ENCODE assay signal across 15 mouse cellular contexts in the genomic region with DNA sequence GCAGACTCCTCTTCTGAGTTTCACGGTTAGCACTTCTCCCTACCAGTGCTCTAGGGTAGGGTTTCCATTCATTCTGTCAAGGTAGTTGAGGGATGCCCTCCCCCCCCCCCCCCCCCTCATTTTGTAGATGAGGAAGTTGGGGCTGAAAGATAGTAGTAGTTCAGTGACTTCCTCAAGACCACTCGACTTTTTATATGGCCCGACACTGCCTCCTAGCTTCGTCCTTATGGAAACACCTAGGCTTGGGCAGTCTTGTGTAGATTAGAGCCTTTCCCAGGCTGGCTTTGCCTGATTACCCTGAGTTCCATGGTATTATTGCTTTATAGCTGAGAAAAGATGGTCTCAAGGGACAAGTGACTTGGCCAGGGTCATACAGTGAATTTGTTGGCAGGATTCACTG. TPM values are rescaled to one million over a fixed set of nuclear protein-coding genes. Genes with fewer than 3 reads are reported as not detected.
A peak's percentile ranks its signal among the peaks of the same experiment; 100 is the strongest.
DNase-seq lines count a peak whose midpoint lies in the region; ATAC-seq and TF ChIP-seq lines count a peak whose summit lies in the region.
"Had no signal": no experiment of that assay in that cellular context is flagged by ENCODE, and none has a peak within 500 bp of the region (broad histone marks: within the 10 kb centered on the region; RNA-seq: fewer than 3 reads in every experiment).

No protein-coding gene starts in this region.

- no peak for TF ChIP-seq POLR2A in brain, embryonic 14.5 days (IDR thresholded peaks at IDR 0.05; ENCODE audit: borderline replicate concordance, extremely low read depth, insufficient read depth, insufficient read length, poor library complexity, severe bottlenecking)

- no peaks in the 10 kb centered on the region for H3K9me3 ChIP-seq in limb, embryonic 12.5 days
- no peaks in the 10 kb centered on the region for H3K9me3 ChIP-seq in limb, embryonic 10.5 days (replicated peaks)
- H3K9me3 ChIP-seq in forebrain, embryonic 16.5 days (ENCODE audit: control insufficient read depth, low read length): no peaks in the 10 kb centered on the region
- H3K9me3 ChIP-seq: forebrain, embryonic 15.5 days had no signal

- ATAC-seq in limb, embryonic 12.5 days (ENCODE audit: insufficient number of reproducible peaks, insufficient read depth, low FRiP score, low TSS enrichment, low read depth): no peak
- no peak for ATAC-seq in forebrain, embryonic 16.5 days
- ATAC-seq: forebrain, embryonic 15.5 days; midbrain, embryonic 16.5 days had no signal

- no peak overlapping the region for H3K9ac ChIP-seq in limb, embryonic 12.5 days (replicated peaks)
- no peak overlapping the region for H3K9ac ChIP-seq in forebrain, embryonic 16.5 days (replicated peaks; ENCODE audit: low read depth, low read length)
- H3K9ac ChIP-seq: forebrain, embryonic 15.5 days had no signal

- 59% methylated on average over 4 of the region's 4 CpGs for WGBS in limb, embryonic 12.5 days
- 63% methylated on average over 4 of the region's 4 CpGs for WGBS in limb, embryonic 10.5 days
- 69% methylated on average over 4 of the region's 4 CpGs for WGBS in forebrain, embryonic 16.5 days

- peaks cover 83% of the 10 kb centered on the region for H3K4me1 ChIP-seq in limb, embryonic 12.5 days (replicated peaks)
- H3K4me1 ChIP-seq in limb, embryonic 10.5 days: peaks cover 88% of the 10 kb centered on the region
- H3K4me1 ChIP-seq in forebrain, embryonic 16.5 days (replicated peaks; ENCODE audit: control insufficient read depth, insufficient read depth, low read length): peaks cover 75% of the 10 kb centered on the region

- peak; percentile 9; the same call in 1 of the 2 replicates for TF ChIP-seq CTCF in brain, embryonic 14.5 days (IDR thresholded peaks at IDR 0.05; ENCODE audit: borderline replicate concordance, extremely low read depth, insufficient read depth, insufficient read length)

- no peak overlapping the region for H3K4me2 ChIP-seq in limb, embryonic 12.5 days
- no peak overlapping the region for H3K4me2 ChIP-seq in forebrain, embryonic 16.5 days (ENCODE audit: low read length)
- H3K4me2 ChIP-seq: forebrain, embryonic 15.5 days had no signal

- no peaks in the 10 kb centered on the region for H3K27me3 ChIP-seq in limb, embryonic 12.5 days
- no peaks in the 10 kb centered on the region for H3K27me3 ChIP-seq in limb, embryonic 10.5 days (ENCODE audit: low read depth, poor library complexity, severe bottlenecking)
- H3K27me3 ChIP-seq in forebrain, embryonic 16.5 days (replicated peaks; ENCODE audit: control insufficient read depth, insufficient read depth, low read length): no peaks in the 10 kb centered on the region
- H3K27me3 ChIP-seq: forebrain, embryonic 15.5 days had no signal

- H3K36me3 ChIP-seq in limb, embryonic 12.5 days: peaks cover 45% of the 10 kb centered on the region
- H3K36me3 ChIP-seq in limb, embryonic 10.5 days: peaks cover 85% of the 10 kb centered on the region
- no peaks in the 10 kb centered on the region for H3K36me3 ChIP-seq in forebrain, embryonic 16.5 days (ENCODE audit: control insufficient read depth, insufficient read depth)
- H3K36me3 ChIP-seq: forebrain, embryonic 15.5 days had no signal

- H3K27ac ChIP-seq in limb, embryonic 12.5 days: 0 out of 2 replicates have a peak overlapping the region, but pooled peaks have one; percentile 1
- no peak overlapping the region for H3K27ac ChIP-seq in limb, embryonic 10.5 days
- H3K27ac ChIP-seq in forebrain, embryonic 16.5 days (ENCODE audit: low read length): no peak overlapping the region
- H3K27ac ChIP-seq: forebrain, embryonic 15.5 days had no signal

- DNase-seq in limb, embryonic 10.5 days (ENCODE audit: low spot score): no peak
- peak; percentile 59 for DNase-seq in CD4-positive, CD25-positive, alpha-beta regulatory T cell, adult 2 months (ENCODE audit: low read depth, low spot score)
- DNase-seq in brain, embryonic 14.5 days (ENCODE audit: low read depth): no peak
- peak; percentile 55 for DNase-seq in naive thymus-derived CD4-positive, alpha-beta T cell, adult 2 months (ENCODE audit: low read depth)
- DNase-seq in spleen, postnatal 14 days (ENCODE audit: low spot score in 2 of 2): no peak
- DNase-seq: cerebellum, adult 11-12 months; gastrocnemius, postnatal 36 days; heart, postnatal 4 days; kidney, postnatal 25 days; lung, adult 2 months; right cerebral cortex, postnatal 4 days had no signal

- no peak overlapping the region for H3K4me3 ChIP-seq in limb, embryonic 12.5 days (replicated peaks)
- no peak overlapping the region for H3K4me3 ChIP-seq in limb, embryonic 10.5 days
- no peak overlapping the region for H3K4me3 ChIP-seq in forebrain, embryonic 16.5 days (replicated peaks; ENCODE audit: low read length)
- H3K4me3 ChIP-seq: forebrain, embryonic 15.5 days had no signal

RNA-seq across cellular contexts. Expression of gene Ssbp3, which starts 41.0 kb away (rescaled TPM):
- 278 and 295 TPM in 2 replicates for polyA plus RNA-seq in limb, embryonic 12.5 days (2016; fragmentation: Nextera tagmentation; extraction: Ambion mirVana)
- polyA plus RNA-seq in limb, embryonic 10.5 days (2016; fragmentation: Nextera tagmentation; extraction: Ambion mirVana): 225 and 250 TPM in 2 replicates
- 255 and 257 TPM in 2 replicates for polyA plus RNA-seq in brain, embryonic 14.5 days (2012; rRNA removed)
- 163 and 167 TPM in 2 replicates for polyA plus RNA-seq in forebrain, embryonic 16.5 days (2015; fragmentation: Nextera tagmentation; extraction: Ambion mirVana)

Comparison
In these comparisons a context has a peak if more than half of its experiments do, and no peak if none do; other contexts are left out.
1. DNase-seq: peak in CD4-positive, CD25-positive, alpha-beta regulatory T cell, adult 2 months (single experiment) and naive thymus-derived CD4-positive, alpha-beta T cell, adult 2 months (single experiment); none in limb, embryonic 10.5 days (single experiment), brain, embryonic 14.5 days (single experiment) and spleen, postnatal 14 days (0 of 2).